Mouse (Mus musculus) cerebellum, postnatal 25 days (tissue): ENCODE results near the gene Ncor2.

Source experiments
- DNase-seq, 2 experiments: peaks; one replicate each; pipeline ENCODE4 v3.0.0; 2021; ENCODE audit warnings: mixed read lengths in 2 of 2

The Ncor2 gene

GRCm38 (mm10) chr5:125015066-125015465 lies 164.0 kb downstream of the Ncor2 start:
- DNase-seq: peak; percentile 63 to 73

DNA sequence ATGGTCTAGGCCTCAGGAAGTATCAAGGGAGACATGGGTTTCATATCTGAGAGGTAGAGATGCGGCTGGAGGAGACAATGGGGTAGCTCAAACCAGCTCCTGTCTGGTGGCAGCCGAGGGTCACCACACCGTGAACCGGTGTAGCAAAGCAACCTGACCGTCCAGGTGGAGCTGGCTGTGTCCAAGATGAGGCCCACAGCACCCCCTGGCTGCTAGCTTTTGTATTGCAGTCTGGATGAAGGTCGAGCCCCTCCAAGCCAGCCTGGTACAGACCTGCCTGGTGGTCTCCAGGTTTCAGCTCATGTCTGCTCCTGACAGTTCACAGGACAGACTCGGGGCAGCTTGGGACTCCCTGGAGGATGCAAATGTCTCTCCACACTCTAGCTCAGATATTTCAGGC lies 164.5 kb downstream of the Ncor2 start:
- peak; percentile 92 to 93 for DNase-seq

GRCm38 (mm10) chr5:125011628-125012027 lies 167.4 kb downstream of the Ncor2 start:
- peak in 1 of 2 experiments; percentile 39 for DNase-seq

GRCm38 (mm10) chr5:125011166-125011565 lies 167.9 kb downstream of the Ncor2 start:
- DNase-seq: peak; percentile 32 to 47

DNA sequence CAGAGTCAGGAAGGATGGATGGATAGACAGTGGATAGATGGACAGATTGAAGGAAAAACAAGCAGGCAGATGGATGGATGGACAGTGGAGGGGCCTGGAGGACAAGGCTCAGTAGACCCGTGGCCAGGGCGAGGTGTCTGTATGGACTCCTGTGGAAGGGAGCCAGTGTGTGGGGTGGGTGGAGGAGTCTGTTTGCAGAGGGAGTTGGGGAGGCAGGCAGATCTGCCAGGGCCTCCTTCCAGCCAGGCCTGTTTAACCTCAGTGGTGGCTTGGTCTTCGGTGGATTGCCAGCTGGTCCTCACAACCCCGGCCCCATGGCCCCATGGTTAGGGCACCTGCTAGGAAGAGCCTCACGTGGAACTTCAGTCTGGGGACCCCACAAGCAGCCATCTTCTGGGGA lies 172.1 kb downstream of the Ncor2 start:
- no peak for DNase-seq

GRCm38 (mm10) chr5:125005871-125006652 lies 173.0 kb downstream of the Ncor2 start:
- peak in 1 of 2 experiments; percentile 13 for DNase-seq

DNA sequence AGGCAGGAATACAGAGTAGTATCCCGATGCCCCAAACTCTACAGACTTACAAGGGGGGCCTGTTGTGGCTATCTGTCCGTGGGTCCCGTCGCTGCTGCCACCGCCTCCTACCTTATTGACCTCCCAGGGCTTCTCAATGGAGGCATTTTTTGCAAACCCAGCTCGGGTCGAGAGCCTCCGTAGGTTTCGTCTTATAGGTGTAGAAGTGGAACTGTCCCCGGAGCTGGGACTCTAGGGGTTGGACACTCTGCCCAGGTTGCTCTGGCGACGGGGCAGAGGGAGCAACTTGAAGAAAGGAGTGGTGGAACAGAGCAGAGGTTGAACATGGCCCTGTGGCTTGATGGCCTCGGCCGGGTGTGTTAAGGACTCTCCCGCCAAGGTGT lies 175.2 kb downstream of the Ncor2 start:
- no peak for DNase-seq

GRCm38 (mm10) chr5:125002969-125003872 lies 175.8 kb downstream of the Ncor2 start, which contains the start of gene Rflna:
Gene Rflna, plus strand, starts transcription at chr5:125003221.
- peak in 1 of 2 experiments; percentile 40 for DNase-seq

DNA sequence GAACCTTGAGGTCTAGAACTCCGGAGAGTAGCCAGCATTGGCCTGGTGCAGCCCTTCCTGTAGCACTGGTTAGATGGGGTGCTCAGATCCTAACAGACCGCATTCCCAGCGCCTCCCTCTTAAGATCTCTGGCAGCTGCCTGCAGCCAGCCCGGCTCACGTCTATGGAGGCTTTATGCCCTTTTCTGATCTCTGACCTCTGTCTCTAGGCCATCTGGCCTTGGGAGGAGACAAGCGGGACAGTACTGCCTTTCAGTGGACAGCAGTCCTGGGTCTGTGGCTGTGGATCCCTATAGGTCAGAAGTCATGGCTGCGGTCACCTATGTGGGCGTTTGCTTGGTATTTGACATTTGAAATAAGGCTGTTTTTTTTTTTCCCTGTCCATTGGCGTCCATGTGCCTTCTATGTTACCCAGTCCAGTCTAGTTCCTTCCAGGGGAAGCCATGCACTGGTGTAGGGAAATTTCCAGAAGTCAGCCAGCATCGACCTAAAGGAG lies 178.2 kb downstream of the Ncor2 start:
- DNase-seq: no peak

DNA sequence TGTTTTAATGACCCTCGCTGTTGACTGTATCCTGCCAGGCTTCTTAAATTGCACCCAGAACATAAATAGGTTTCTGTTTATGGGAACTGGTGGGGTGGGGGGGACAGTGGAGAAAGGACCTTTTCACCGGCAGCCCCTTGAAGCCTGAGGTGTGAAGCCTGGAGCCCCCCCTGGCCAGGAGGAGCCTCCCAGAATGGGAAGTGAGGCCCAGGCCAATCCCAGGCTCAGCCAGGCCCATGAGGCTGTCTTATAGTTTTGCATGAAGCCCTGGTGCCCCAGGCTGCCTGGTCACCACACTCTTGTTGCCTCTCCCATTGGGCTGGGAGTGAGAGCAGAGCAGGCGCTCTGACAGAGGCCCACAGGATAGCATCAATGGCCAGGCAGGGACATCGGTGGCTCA lies 181.1 kb downstream of the Ncor2 start:
- DNase-seq: no peak

DNA sequence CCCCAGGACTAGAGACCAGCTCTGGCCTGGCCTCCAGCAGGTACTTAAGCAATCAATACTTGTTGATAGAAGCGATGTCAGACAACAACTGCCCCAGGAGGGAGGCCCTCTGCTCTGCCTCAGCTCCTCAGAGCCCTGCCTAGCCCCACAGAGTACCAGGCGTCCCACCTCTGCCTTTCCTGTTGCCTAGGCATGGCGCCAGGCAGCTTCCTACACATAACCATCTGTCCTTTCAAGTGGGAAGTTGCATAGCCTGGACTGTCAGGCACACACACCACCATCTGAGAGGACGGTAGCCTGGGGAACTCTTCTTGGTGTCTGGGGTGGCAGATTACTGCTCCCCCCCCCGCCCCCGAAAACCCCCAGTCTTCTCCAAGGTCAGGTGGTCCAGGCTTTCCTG lies 182.2 kb downstream of the Ncor2 start:
- DNase-seq: no peak

- peak in 1 of 2 experiments; percentile 50 for DNase-seq
Observed at GRCm38 (mm10) chr5:124992891-124993290, 186.1 kb downstream of the Ncor2 start.

GRCm38 (mm10) chr5:124992323-124992722 lies 186.7 kb downstream of the Ncor2 start:
- no peak for DNase-seq

DNA sequence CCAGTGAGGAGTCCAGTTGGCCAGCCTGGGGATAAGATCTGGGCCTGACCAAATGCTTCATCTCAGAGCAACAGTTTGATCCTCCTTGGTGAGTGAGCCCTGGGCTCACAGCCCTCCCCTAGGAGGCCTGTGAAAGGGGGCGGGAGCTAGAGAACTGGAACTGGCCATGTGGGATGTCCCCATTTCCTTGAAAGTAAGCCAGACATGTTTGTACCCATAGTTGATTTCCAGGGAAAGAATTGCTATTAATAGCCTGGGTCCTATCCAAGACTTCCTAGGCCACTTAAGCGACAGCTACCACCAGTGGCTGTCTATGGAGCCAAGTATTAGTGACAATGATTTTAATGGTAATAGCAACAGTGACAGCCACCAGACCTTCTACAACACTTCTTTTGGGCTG lies 189.3 kb downstream of the Ncor2 start:
- no peak for DNase-seq

GRCm38 (mm10) chr5:124986656-124987055 lies 192.4 kb downstream of the Ncor2 start:
- DNase-seq: no peak

DNA sequence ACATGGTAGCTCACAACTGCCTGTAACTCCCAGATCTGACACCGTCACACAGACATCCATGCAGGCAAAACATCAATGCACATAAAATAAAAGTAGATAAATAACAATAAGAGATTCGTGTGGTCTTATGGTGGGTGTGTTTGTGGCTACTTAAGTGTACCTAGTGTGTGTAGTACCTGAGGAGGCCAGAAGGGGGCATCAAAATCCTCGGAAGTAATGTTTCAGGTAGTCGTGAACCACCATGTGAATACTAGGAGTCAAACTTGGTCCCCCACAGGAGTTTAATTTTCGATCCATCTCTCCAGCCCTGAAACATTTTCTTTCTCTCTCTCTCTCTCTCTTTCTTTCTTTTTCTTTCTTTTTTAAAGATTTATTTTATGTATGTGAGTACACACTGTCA lies 192.8 kb downstream of the Ncor2 start:
- no peak for DNase-seq

- DNase-seq: no peak
Observed at GRCm38 (mm10) chr5:124969790-124970189, 209.2 kb downstream of the Ncor2 start.
